Mouse (Mus musculus) spleen, adult 2 months (tissue): Measurements from ENCODE around the gene Slc37a1. TPM values are rescaled to one million over a fixed set of nuclear protein-coding genes. Genes with fewer than 3 reads are reported as not detected.
"Not testable (repeated sequence)": the region's sequence is repeated elsewhere in the genome, so short reads cannot be mapped to it uniquely, and the experiment has no call there.

ENCODE experiments used
- DNase-seq, 2 experiments: peaks; one replicate each; pipeline versions ENCODE4 v3.0.0 to v3.0.0-alpha.2; 2012 to 2021; ENCODE audit warnings: low spot score in 2 of 2, low read depth in 1 of 2
- H3K27ac ChIP-seq: fragments of 200-500 bp; 2 replicates; pipeline ENCODE4 v1.5.1; 2012; ENCODE audit warnings: low read length, inconsistent platforms; ENCODE audit not compliant: insufficient read depth
- H3K27me3 ChIP-seq: fragments of 200-500 bp; 2 replicates; pipeline ENCODE4 v1.6.1; 2012; ENCODE audit warnings: mild to moderate bottlenecking, moderate library complexity, low read length, inconsistent platforms; ENCODE audit not compliant: control insufficient read depth, insufficient read depth
- H3K36me3 ChIP-seq: fragments of 200-500 bp; 2 replicates; pipeline ENCODE4 v1.6.1; 2012; ENCODE audit warnings: mild to moderate bottlenecking, low read length, inconsistent platforms; ENCODE audit not compliant: control insufficient read depth, insufficient read depth
- H3K4me1 ChIP-seq: fragments of 200-500 bp; 2 replicates; pipeline ENCODE4 v1.6.1; 2011; ENCODE audit warnings: inconsistent platforms; ENCODE audit not compliant: control insufficient read depth, insufficient read depth, insufficient read length
- H3K4me3 ChIP-seq: fragments of 200-500 bp; 2 replicates; pipeline ENCODE4 v1.5.1; 2011; ENCODE audit warnings: mild to moderate bottlenecking, inconsistent platforms; ENCODE audit not compliant: insufficient read depth, insufficient read length; ENCODE audit errors: extremely low read depth
- CTCF ChIP-seq: fragments of 200-500 bp; IDR thresholded peaks from 2 replicates; pipeline ENCODE4 v1.5.1; 2011; ENCODE audit warnings: mild to moderate bottlenecking, inconsistent platforms; ENCODE audit not compliant: insufficient read depth, insufficient read length, insufficient replicate concordance; ENCODE audit errors: extremely low read depth
- POLR2A ChIP-seq: fragments of 200-500 bp; IDR thresholded peaks from 2 replicates; pipeline ENCODE4 v1.6.1; 2011; ENCODE audit warnings: low read depth, low read length, inconsistent platforms
- WGBS: fragments of 180-500 bp; shearing (Covaris S2); methylation state at CpG from one replicate; pipeline ENCODE4 v1.1.7; 2018; 5-methylcytosine and 5-hydroxymethylcytosine counted together
- polyA plus RNA-seq: library from polyadenylated mRNA; depleted of rRNA; stranded (reverse); fragments of >200 nt; gene quantifications from 2 replicates; pipeline ENCODE4 v1.2.3, GENCODE M21; 2012

The Slc37a1 gene
- polyA plus RNA-seq, 1 experiment, result 26.2 TPM

- H3K27me3 ChIP-seq, result no peaks in the 10 kb centered on the region
Measured at GRCm38 (mm10) chr17:31267138-31267537, 19.5 kb upstream of the Slc37a1 start.

GRCm38 (mm10) chr17:31267603-31268002 lies 19.0 kb upstream of the Slc37a1 start:
- TF ChIP-seq POLR2A, result no peak
- no peak for TF ChIP-seq CTCF
- no peaks in the 10 kb centered on the region for H3K36me3 ChIP-seq
- no peak for DNase-seq
- no peak overlapping the region for H3K27ac ChIP-seq
- no peaks in the 10 kb centered on the region for H3K27me3 ChIP-seq
- no peak overlapping the region for H3K4me3 ChIP-seq
- 93% methylated on average over 6 of the region's 6 CpGs for WGBS
- peaks cover 20% of the 10 kb centered on the region; the same call in 1 of the 2 replicates for H3K4me1 ChIP-seq

More at GRCm38 (mm10) chr17:31267138-31267537, 19.5 kb upstream of the Slc37a1 start:
- no peak for DNase-seq
- H3K27ac ChIP-seq, result no peak overlapping the region
- 89% methylated on average over 4 of the region's 4 CpGs for WGBS
- TF ChIP-seq CTCF (no peak), POLR2A (no peak)
- H3K4me3 ChIP-seq, result no peak overlapping the region
- H3K36me3 ChIP-seq, result no peaks in the 10 kb centered on the region
- peaks cover 20% of the 10 kb centered on the region; the same call in 1 of the 2 replicates for H3K4me1 ChIP-seq

GRCm38 (mm10) chr17:31268016-31268415 lies 18.6 kb upstream of the Slc37a1 start:
- no peak for DNase-seq
- no peak overlapping the region for H3K27ac ChIP-seq
- no peaks in the 10 kb centered on the region for H3K27me3 ChIP-seq
- H3K4me1 ChIP-seq, result peaks cover 20% of the 10 kb centered on the region; the same call in 1 of the 2 replicates
- no peaks in the 10 kb centered on the region for H3K36me3 ChIP-seq
- WGBS, result 87% methylated on average over 1 of the region's 1 CpGs
- TF ChIP-seq POLR2A (no peak), CTCF (no peak)
- no peak overlapping the region for H3K4me3 ChIP-seq

- no peak overlapping the region for H3K27ac ChIP-seq
- H3K4me3 ChIP-seq, result no peak overlapping the region
- H3K27me3 ChIP-seq, result no peaks in the 10 kb centered on the region
- H3K36me3 ChIP-seq, result no peaks in the 10 kb centered on the region
- TF ChIP-seq CTCF (no peak), POLR2A (no peak)
- peaks cover 15% of the 10 kb centered on the region; the same call in 1 of the 2 replicates for H3K4me1 ChIP-seq
- WGBS, result 86% methylated on average over 2 of the region's 2 CpGs
- no peak for DNase-seq
Measured at GRCm38 (mm10) chr17:31269761-31270160, 16.8 kb upstream of the Slc37a1 start.

GRCm38 (mm10) chr17:31270246-31270645 lies 16.3 kb upstream of the Slc37a1 start:
- TF ChIP-seq CTCF, result no peak
- TF ChIP-seq POLR2A, result no peak
- Histone ChIP-seq H3K27ac (no peak overlapping the region), H3K27me3 (no peaks in the 10 kb centered on the region), H3K4me3 (no peak overlapping the region), H3K4me1 (peaks cover 13% of the 10 kb centered on the region; the same call in 1 of the 2 replicates), H3K36me3 (no peaks in the 10 kb centered on the region)
- 90% methylated on average over 4 of the region's 4 CpGs for WGBS
- no peak for DNase-seq

- H3K27me3 ChIP-seq, DNase-seq, H3K4me1 ChIP-seq, H3K27ac ChIP-seq, H3K36me3 ChIP-seq, H3K4me3 ChIP-seq: not testable (repeated sequence)
- WGBS, result 79% methylated on average over 8 of the region's 8 CpGs
Measured at GRCm38 (mm10) chr17:31270736-31271135, 15.9 kb upstream of the Slc37a1 start.

- Histone ChIP-seq H3K4me3 (no peak overlapping the region), H3K36me3 (no peaks in the 10 kb centered on the region), H3K27ac (no peak overlapping the region), H3K4me1 (peaks cover 4% of the 10 kb centered on the region; the same call in 1 of the 2 replicates), H3K27me3 (no peaks in the 10 kb centered on the region)
- WGBS, result 43% methylated on average over 5 of the region's 7 CpGs
- TF ChIP-seq POLR2A (no peak), CTCF (no peak)
- DNase-seq, result no peak
Measured at GRCm38 (mm10) chr17:31271136-31271851, 15.3 kb upstream of the Slc37a1 start.
